Mouse (Mus musculus): Measurements from ENCODE around the gene Sertad2. TPM values are rescaled to one million over a fixed set of nuclear protein-coding genes. Genes with fewer than 3 reads are reported as not detected.

Sertad2 gene
- polyA plus RNA-seq, 1 experiment, result 15.5 TPM

- no peak for DNase-seq
- Histone ChIP-seq H3K4me3 (replicated peaks; ENCODE audit: insufficient read depth, low read depth, low read length) (no peak overlapping the region), H3K27ac (ENCODE audit: insufficient read depth, low read length) (no peak overlapping the region), H3K4me1 (ENCODE audit: control insufficient read depth, insufficient read depth, low read length) (no peaks in the 10 kb centered on the region), H3K27me3 (ENCODE audit: control insufficient read depth, insufficient read depth, low read length) (no peaks in the 10 kb centered on the region)
- WGBS, result 78% methylated on average over 7 of the region's 7 CpGs
- TF ChIP-seq POLR2A (IDR thresholded peaks at IDR 0.05; ENCODE audit: borderline replicate concordance, insufficient read depth, low read length), result no peak
- TF ChIP-seq CTCF (IDR thresholded peaks at IDR 0.05; ENCODE audit: borderline replicate concordance, insufficient read depth, low read depth, low read length), result no peak
Observed at GRCm38 (mm10) chr11:20550196-20550595, 7.1 kb downstream of the Sertad2 start.

GRCm38 (mm10) chr11:20552059-20552458 lies 9.0 kb downstream of the Sertad2 start:
- 97% methylated on average over 2 of the region's 2 CpGs for WGBS
- Histone ChIP-seq H3K4me1 (ENCODE audit: control insufficient read depth, insufficient read depth, low read length) (no peaks in the 10 kb centered on the region), H3K27me3 (ENCODE audit: control insufficient read depth, insufficient read depth, low read length) (no peaks in the 10 kb centered on the region), H3K4me3 (replicated peaks; ENCODE audit: insufficient read depth, low read depth, low read length) (no peak overlapping the region), H3K27ac (ENCODE audit: insufficient read depth, low read length) (no peak overlapping the region)
- TF ChIP-seq POLR2A (IDR thresholded peaks at IDR 0.05; ENCODE audit: borderline replicate concordance, insufficient read depth, low read length), result no peak
- no peak for TF ChIP-seq CTCF (IDR thresholded peaks at IDR 0.05; ENCODE audit: borderline replicate concordance, insufficient read depth, low read depth, low read length)
- no peak for DNase-seq

GRCm38 (mm10) chr11:20552758-20553673 lies 10.0 kb downstream of the Sertad2 start:
- Histone ChIP-seq H3K27me3 (ENCODE audit: control insufficient read depth, insufficient read depth, low read length) (no peaks in the 10 kb centered on the region), H3K4me3 (replicated peaks; ENCODE audit: insufficient read depth, low read depth, low read length) (no peak overlapping the region), H3K27ac (ENCODE audit: insufficient read depth, low read length) (no peak overlapping the region), H3K4me1 (ENCODE audit: control insufficient read depth, insufficient read depth, low read length) (no peaks in the 10 kb centered on the region)
- 85% methylated on average over 8 of the region's 8 CpGs for WGBS
- DNase-seq, result no peak
- no peak for TF ChIP-seq CTCF (IDR thresholded peaks at IDR 0.05; ENCODE audit: borderline replicate concordance, insufficient read depth, low read depth, low read length)
- TF ChIP-seq POLR2A (IDR thresholded peaks at IDR 0.05; ENCODE audit: borderline replicate concordance, insufficient read depth, low read length), result no peak

- TF ChIP-seq CTCF (IDR thresholded peaks at IDR 0.05; ENCODE audit: borderline replicate concordance, insufficient read depth, low read depth, low read length) (no peak), POLR2A (IDR thresholded peaks at IDR 0.05; ENCODE audit: borderline replicate concordance, insufficient read depth, low read length) (no peak)
Observed at GRCm38 (mm10) chr11:20555651-20556050, 12.6 kb downstream of the Sertad2 start.

GRCm38 (mm10) chr11:20556163-20556911 lies 13.3 kb downstream of the Sertad2 start:
- no peak for DNase-seq
- Histone ChIP-seq H3K4me1 (ENCODE audit: control insufficient read depth, insufficient read depth, low read length) (no peaks in the 10 kb centered on the region), H3K27me3 (ENCODE audit: control insufficient read depth, insufficient read depth, low read length) (no peaks in the 10 kb centered on the region), H3K27ac (ENCODE audit: insufficient read depth, low read length) (no peak overlapping the region), H3K4me3 (replicated peaks; ENCODE audit: insufficient read depth, low read depth, low read length) (no peak overlapping the region)
- 82% methylated on average over 7 of the region's 7 CpGs for WGBS
- TF ChIP-seq CTCF (IDR thresholded peaks at IDR 0.05; ENCODE audit: borderline replicate concordance, insufficient read depth, low read depth, low read length) (no peak), POLR2A (IDR thresholded peaks at IDR 0.05; ENCODE audit: borderline replicate concordance, insufficient read depth, low read length) (no peak)

More at GRCm38 (mm10) chr11:20555651-20556050, 12.6 kb downstream of the Sertad2 start:
- Histone ChIP-seq H3K4me1 (ENCODE audit: control insufficient read depth, insufficient read depth, low read length) (no peaks in the 10 kb centered on the region), H3K27ac (ENCODE audit: insufficient read depth, low read length) (no peak overlapping the region), H3K27me3 (ENCODE audit: control insufficient read depth, insufficient read depth, low read length) (no peaks in the 10 kb centered on the region), H3K4me3 (replicated peaks; ENCODE audit: insufficient read depth, low read depth, low read length) (no peak overlapping the region)
- 88% methylated on average over 2 of the region's 3 CpGs for WGBS
- DNase-seq, result no peak

GRCm38 (mm10) chr11:20559236-20559950 lies 16.3 kb downstream of the Sertad2 start:
- WGBS, result 87% methylated on average over 11 of the region's 11 CpGs
- no peaks in the 10 kb centered on the region for H3K27me3 ChIP-seq (ENCODE audit: control insufficient read depth, insufficient read depth, low read length)
- DNase-seq, result no peak
- no peak overlapping the region for H3K27ac ChIP-seq (ENCODE audit: insufficient read depth, low read length)
- no peak overlapping the region for H3K4me3 ChIP-seq (replicated peaks; ENCODE audit: insufficient read depth, low read depth, low read length)
- no peaks in the 10 kb centered on the region for H3K4me1 ChIP-seq (ENCODE audit: control insufficient read depth, insufficient read depth, low read length)
- no peak for TF ChIP-seq CTCF (IDR thresholded peaks at IDR 0.05; ENCODE audit: borderline replicate concordance, insufficient read depth, low read depth, low read length)

- WGBS, result 74% methylated on average over 10 of the region's 10 CpGs
- no peak for DNase-seq
- H3K4me3 ChIP-seq (replicated peaks; ENCODE audit: insufficient read depth, low read depth, low read length), result no peak overlapping the region
Observed at GRCm38 (mm10) chr11:20559951-20560642, 17.0 kb downstream of the Sertad2 start.

More at GRCm38 (mm10) chr11:20559951-20560642, 17.0 kb downstream of the Sertad2 start:
- Histone ChIP-seq H3K27ac (ENCODE audit: insufficient read depth, low read length) (no peak overlapping the region), H3K4me1 (ENCODE audit: control insufficient read depth, insufficient read depth, low read length) (no peaks in the 10 kb centered on the region), H3K27me3 (ENCODE audit: control insufficient read depth, insufficient read depth, low read length) (no peaks in the 10 kb centered on the region)
- TF ChIP-seq CTCF (IDR thresholded peaks at IDR 0.05; ENCODE audit: borderline replicate concordance, insufficient read depth, low read depth, low read length), result no peak
- no peak for TF ChIP-seq POLR2A (IDR thresholded peaks at IDR 0.05; ENCODE audit: borderline replicate concordance, insufficient read depth, low read length)

All from cerebellum, adult 2 months (tissue).